Mouse (Mus musculus) lung, postnatal 36 days (tissue): ENCODE measurements around the gene Maml2.

ENCODE experiments used
- DNase-seq: peaks from one replicate; pipeline ENCODE4 v3.0.0; 2022; ENCODE audit warnings: mixed read lengths

Gene Maml2

GRCm38 (mm10) chr9:13539535-13539934 is 241.8 kb downstream of the Maml2 start:
- DNase-seq = no peak

DNA sequence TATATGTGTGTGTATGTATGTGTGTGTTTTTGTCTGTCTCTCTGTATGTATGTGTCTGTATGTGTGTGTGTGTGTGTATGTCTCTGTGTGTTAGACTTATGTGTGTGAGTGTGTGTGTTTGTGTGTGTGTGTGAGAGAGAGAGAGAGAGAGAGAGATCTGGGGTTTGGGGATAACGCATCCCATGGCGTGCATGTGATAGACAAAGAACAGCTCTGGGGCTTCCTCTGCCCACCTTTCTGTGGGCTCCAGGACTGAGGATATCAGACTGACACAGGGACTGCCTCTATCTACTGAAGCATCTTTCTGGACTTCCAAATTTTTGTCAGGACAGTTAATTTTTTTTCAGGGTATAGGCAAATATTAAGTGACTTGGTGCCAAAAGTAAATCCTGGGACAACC is 242.5 kb downstream of the Maml2 start:
- no peak for DNase-seq

DNA sequence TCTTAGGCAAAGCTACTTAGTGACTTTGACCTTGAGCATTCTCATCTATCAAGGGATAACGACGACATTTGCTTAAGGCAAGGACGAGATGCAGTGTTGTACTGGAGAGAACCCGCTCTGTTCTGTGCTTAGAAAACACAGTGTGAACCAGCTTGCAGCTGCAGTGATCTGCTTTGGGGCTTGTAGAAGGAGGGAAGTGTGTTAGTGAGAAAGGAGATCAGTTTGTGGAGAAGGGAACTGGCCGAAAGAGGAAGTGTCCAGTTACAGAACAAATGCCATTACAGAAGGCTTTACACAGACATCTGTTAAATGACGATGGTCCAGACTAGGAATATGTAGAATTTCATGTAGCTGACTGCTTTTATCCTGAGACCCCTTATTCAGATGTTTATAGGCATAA is 243.0 kb downstream of the Maml2 start:
- no peak for DNase-seq

DNA sequence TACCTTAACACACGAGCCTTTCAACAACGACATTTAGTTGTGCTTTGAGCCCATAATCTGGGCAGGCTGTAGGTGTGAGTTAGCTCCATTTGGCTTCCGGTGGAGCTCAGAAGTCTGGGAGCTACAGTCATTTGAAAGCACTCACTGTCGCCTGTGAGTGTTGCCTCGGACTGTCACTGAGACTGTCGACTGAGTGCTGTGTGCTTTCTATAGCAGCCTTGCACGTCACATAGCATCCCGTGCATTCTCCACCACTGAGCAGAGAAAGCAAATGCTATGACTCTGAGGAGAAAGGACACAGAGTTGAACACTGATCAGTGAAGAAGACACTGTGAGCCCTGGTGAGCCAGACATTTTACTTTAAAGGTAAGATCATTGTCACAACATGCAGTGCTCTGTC is 245.4 kb downstream of the Maml2 start:
- DNase-seq = no peak

- no peak for DNase-seq
Observed at GRCm38 (mm10) chr9:13544133-13544532, 246.4 kb downstream of the Maml2 start.

GRCm38 (mm10) chr9:13545726-13546125 is 248.0 kb downstream of the Maml2 start:
- no peak for DNase-seq

DNA sequence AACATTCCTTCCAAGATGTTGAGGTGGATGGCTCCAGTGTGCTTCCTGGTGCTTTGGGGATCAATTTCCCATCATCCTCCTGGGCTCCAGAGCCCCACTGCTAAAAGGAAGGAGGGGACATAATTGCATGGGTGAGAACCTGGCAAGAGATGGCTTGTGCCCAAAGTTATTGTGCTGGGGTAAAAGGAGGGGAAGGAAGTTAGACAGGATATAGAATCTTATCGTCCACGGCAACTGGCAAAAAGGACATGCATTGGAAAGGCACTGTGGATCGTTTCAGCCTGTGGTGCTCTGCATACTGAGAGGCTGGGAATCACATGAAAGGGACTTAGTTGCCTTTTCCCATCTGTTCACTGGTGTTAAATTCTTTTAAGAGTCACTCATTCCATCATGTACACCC is 252.2 kb downstream of the Maml2 start:
- DNase-seq = no peak

GRCm38 (mm10) chr9:13552380-13553052 is 254.8 kb downstream of the Maml2 start:
- DNase-seq = no peak

GRCm38 (mm10) chr9:13554773-13555172 is 257.0 kb downstream of the Maml2 start:
- DNase-seq = no peak

GRCm38 (mm10) chr9:13555973-13556481 is 258.3 kb downstream of the Maml2 start:
- no peak for DNase-seq

GRCm38 (mm10) chr9:13556696-13557095 is 258.9 kb downstream of the Maml2 start:
- no peak for DNase-seq

DNA sequence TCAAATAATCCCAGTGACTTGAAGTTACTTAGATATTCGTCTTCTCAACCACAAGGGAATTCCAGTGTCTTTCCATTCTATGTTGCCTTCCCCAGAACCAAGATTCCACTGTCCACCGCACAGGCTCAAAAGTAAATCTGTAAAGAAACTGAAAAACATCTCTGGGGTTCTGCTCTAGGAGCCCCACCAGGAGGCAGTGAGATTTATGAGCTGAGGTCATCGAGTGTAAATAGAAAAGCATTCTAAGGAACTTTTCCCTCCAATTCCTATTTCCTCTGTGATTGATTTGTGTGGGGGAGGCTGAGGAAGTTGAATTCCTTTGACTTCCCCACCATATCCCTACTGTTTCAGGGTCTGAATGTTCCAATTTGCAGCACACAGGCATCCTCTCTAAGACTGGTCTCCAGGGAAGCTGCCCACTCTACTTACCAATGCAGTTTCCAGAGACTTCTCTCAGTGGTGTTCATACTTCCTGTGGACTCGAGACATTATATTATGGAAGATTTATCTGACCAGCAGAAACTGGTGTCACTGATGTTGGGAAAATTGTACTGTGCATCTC is 261.1 kb downstream of the Maml2 start:
- no peak for DNase-seq

DNA sequence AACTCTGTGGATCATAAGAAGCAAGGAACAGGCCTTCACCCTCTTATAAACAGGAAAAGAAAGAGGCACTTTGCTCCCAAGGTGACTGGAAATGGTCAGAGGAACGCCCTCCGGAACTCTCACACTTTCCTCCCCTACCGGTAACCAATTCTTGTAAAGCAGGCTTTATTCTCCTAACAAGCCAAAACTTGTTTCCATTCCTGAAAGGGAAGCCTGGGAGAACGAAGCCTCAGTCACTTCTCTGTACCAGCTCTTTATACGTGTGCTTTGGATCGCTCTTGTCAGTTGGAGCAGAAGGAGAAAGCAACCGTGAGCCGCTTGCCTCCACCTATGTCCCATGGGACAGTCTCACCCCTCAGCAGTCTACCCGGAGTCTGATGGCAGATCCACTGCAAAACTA is 262.9 kb downstream of the Maml2 start:
- DNase-seq = no peak

DNA sequence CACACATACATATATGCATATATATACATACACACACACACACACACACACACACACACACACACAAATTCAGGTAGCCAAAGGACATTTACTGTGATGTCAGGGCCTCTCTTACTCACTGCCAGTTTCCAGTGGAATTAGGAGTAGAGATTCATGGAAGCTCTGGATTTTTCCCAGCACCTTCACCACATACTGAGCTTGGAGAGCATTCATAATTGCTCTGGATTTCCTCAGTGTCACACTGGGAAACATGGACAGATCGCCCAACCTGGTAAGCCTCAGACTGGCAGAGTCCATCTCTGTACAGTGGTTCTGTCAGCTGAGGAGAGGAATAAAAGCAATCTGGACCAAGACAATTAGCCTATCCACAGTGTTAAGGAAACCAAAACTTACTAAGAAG is 263.6 kb downstream of the Maml2 start:
- DNase-seq = no peak

- DNase-seq = peak; percentile 74
Observed at GRCm38 (mm10) chr9:13563475-13564414, 266.0 kb downstream of the Maml2 start.

- no peak for DNase-seq
Observed at GRCm38 (mm10) chr9:13565343-13566019, 267.7 kb downstream of the Maml2 start.

GRCm38 (mm10) chr9:13566154-13566885 is 268.6 kb downstream of the Maml2 start:
- DNase-seq = no peak

GRCm38 (mm10) chr9:13569023-13569422 is 271.3 kb downstream of the Maml2 start:
- no peak for DNase-seq

GRCm38 (mm10) chr9:13572847-13573246 is 275.1 kb downstream of the Maml2 start:
- no peak for DNase-seq

DNA sequence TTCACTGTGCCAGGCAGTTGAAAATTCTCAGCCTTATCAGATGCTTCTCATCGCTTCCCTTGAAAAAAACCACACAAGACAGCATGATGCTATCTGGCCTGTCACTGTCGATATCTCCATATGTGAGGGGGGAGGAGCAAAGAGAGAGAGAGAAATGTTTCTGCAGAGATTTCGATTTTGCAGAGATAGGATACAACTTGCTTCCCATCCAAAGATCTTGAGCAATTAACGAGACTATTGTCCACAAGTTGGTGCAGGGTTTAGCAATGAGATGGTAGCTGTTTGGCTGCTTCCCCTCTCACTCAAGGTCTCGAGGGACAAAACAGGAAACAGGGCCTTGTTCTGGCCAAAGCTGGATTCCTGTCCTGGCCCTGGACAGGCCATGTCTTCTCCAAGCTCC is 276.3 kb downstream of the Maml2 start:
- peak; percentile 64 for DNase-seq

DNA sequence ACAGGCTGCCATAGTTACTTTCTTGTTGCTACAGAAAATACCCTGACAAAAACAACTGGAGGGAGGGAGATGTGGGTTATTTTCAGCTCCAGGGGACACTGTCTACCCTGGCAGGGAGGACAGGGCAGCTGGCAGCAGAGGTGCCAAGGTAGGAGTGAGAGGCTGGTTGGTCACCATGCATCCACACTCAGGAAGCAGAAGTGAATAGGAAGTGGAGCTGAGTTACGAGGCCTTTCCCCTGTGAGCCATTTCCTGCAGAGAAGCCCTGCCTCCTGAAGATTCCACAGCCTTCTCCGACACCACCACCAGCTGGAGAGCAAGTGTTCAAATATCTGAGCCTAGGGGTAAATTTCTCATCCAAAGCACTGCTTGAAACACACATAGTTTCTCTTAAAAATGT is 277.2 kb downstream of the Maml2 start:
- peak; percentile 35 for DNase-seq

GRCm38 (mm10) chr9:13577150-13577549 is 279.4 kb downstream of the Maml2 start:
- no peak for DNase-seq
